Mouse (Mus musculus): ENCODE results near the gene Ptp4a2.

DNA sequence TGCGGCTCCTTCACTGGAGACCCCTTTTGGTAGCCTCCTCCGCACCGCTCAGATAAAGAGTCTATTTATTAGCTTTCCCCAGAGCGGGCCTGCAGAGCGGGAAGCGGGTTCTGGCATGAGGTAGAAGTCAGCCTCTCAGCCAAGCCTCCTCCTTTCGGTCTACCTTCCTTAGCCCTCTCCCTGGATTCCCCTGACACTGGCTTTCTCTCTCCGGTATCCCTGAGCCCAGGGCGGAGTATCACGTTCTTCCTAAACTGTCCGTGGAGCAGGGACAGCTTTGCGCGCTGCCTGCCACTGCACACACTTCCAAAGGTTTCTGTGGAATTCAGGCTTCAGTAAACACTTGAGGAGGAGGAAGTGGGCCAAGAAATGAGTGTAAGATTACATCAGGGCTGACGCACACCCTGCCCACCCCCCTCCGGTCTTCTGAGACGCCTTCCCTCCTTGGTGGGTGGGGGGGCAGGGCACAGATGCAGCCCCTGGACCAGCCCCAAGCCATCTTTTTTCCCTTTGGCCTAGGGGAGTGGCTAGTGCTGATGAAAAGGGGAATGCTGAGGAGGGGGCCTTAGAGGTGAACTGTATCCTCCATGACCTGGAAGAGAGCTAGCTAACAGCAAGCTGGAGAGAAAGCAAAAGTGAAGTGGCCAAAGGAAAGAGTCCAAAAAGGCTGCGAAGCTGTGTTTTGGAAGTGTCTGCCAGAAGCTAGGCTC lies 15.7 kb upstream of the Ptp4a2 start:
- TF ChIP-seq CTCF (IDR thresholded peaks at IDR 0.05; ENCODE audit: low read depth) = no peak
- TF ChIP-seq EP300 (IDR thresholded peaks at IDR 0.05; ENCODE audit: low read depth) = no peak
